Mouse (Mus musculus) MEL (cell line): ENCODE measurements around the gene Spag17.

Experiments used
- CHD1 ChIP-seq: IDR thresholded peaks from 2 replicates; pipeline ENCODE4 v1.6.1; 2012; ENCODE audit warnings: low read depth, mild to moderate bottlenecking, inconsistent platforms, low read length, improper control_type of control experiment
- CTCF ChIP-seq, 3 experiments: IDR thresholded peaks in 2 of 3; conservative IDR thresholded peaks in 1 of 3; 2 replicates each; pipeline ENCODE4 v1.5.1; 2011 to 2012; ENCODE audit warnings: low read length in 3 of 3, low read depth in 2 of 3, mild to moderate bottlenecking in 2 of 3, improper control_type of control experiment in 1 of 3, inconsistent platforms in 1 of 3, mixed read lengths in 1 of 3, moderate library complexity in 1 of 3; ENCODE audit not compliant: control insufficient read depth in 1 of 3, insufficient read depth in 1 of 3, poor library complexity in 1 of 3, severe bottlenecking in 1 of 3
- E2F4 ChIP-seq: IDR thresholded peaks from 2 replicates; pipeline ENCODE4 v1.6.1; 2011; ENCODE audit warnings: low read depth, low read length, improper control_type of control experiment, borderline replicate concordance
- EP300 ChIP-seq, 2 experiments: IDR thresholded peaks; 2 replicates each; pipeline ENCODE4 v1.6.1; 2011; ENCODE audit warnings: improper control_type of control experiment in 2 of 2, low read length in 2 of 2, low read depth in 1 of 2, mild to moderate bottlenecking in 1 of 2
- GABPA ChIP-seq: IDR thresholded peaks from 2 replicates; pipeline ENCODE4 v1.6.1; 2012; ENCODE audit warnings: low read depth, mild to moderate bottlenecking, inconsistent platforms, low read length, improper control_type of control experiment, moderate library complexity
- GATA1 ChIP-seq: IDR thresholded peaks from 2 replicates; pipeline ENCODE4 v1.6.1; 2011; ENCODE audit warnings: low read depth, low read length, improper control_type of control experiment
- MAFK ChIP-seq: IDR thresholded peaks from 2 replicates; pipeline ENCODE4 v1.6.1; 2011; ENCODE audit warnings: low read depth, mild to moderate bottlenecking, low read length, improper control_type of control experiment, borderline replicate concordance
- MAX ChIP-seq: IDR thresholded peaks from 2 replicates; pipeline ENCODE4 v1.6.1; 2011; ENCODE audit warnings: low read length, improper control_type of control experiment
- NELFE ChIP-seq: IDR thresholded peaks from 2 replicates; pipeline ENCODE4 v1.6.1; 2011; ENCODE audit warnings: low read depth, low read length, improper control_type of control experiment
- POLR2A ChIP-seq, 2 experiments: IDR thresholded peaks; 2 replicates each; pipeline ENCODE4 v1.6.1; 2011 to 2012; ENCODE audit warnings: low read length in 2 of 2, mild to moderate bottlenecking in 2 of 2, control low read depth in 1 of 2, improper control_type of control experiment in 1 of 2, low read depth in 1 of 2, moderate library complexity in 1 of 2; ENCODE audit not compliant: control insufficient read depth in 1 of 2, insufficient read depth in 1 of 2, poor library complexity in 1 of 2
- POLR2AphosphoS2 ChIP-seq: IDR thresholded peaks from 2 replicates; pipeline ENCODE4 v1.6.1; 2011; ENCODE audit warnings: low read length, improper control_type of control experiment
- TAL1 ChIP-seq: IDR thresholded peaks from 2 replicates; pipeline ENCODE4 v1.6.1; 2012; ENCODE audit warnings: mild to moderate bottlenecking, inconsistent platforms, low read length, moderate library complexity, mixed read lengths
- ZKSCAN1 ChIP-seq: IDR thresholded peaks from 2 replicates; pipeline ENCODE4 v1.6.1; 2012; ENCODE audit warnings: low read depth, mild to moderate bottlenecking, inconsistent platforms, low read length, improper control_type of control experiment, moderate library complexity

- TF ChIP-seq POLR2A (IDR thresholded peaks at IDR 0.05; ENCODE audit: control insufficient read depth in 1 of 2, insufficient read depth in 1 of 2, low read depth in 1 of 2, low read length in 2 of 2, poor library complexity in 1 of 2): no peak
- TF ChIP-seq MAX: no peak
- no peak for TF ChIP-seq TAL1
- TF ChIP-seq CTCF (IDR thresholded peaks at IDR 0.05 in 2 of 3, conservative IDR thresholded peaks at IDR 0.05 in 1 of 3; ENCODE audit: control insufficient read depth in 1 of 3, insufficient read depth in 1 of 3, low read depth in 2 of 3, low read length in 3 of 3, poor library complexity in 1 of 3, severe bottlenecking in 1 of 3): no peak
- TF ChIP-seq CHD1: no peak
- TF ChIP-seq E2F4: no peak
- no peak for TF ChIP-seq POLR2AphosphoS2
- no peak for TF ChIP-seq EP300 (IDR thresholded peaks at IDR 0.05; ENCODE audit: low read depth in 1 of 2, low read length in 2 of 2)
- TF ChIP-seq GATA1: no peak
- no peak for TF ChIP-seq GABPA
- TF ChIP-seq ZKSCAN1: no peak
- TF ChIP-seq MAFK: no peak
- no peak for TF ChIP-seq NELFE
Measured at GRCm38 (mm10) chr3:100004676-100005075, 119.5 kb downstream of the Spag17 start.
